Mouse (Mus musculus): Measurements from ENCODE around the gene Odc1.

DNA sequence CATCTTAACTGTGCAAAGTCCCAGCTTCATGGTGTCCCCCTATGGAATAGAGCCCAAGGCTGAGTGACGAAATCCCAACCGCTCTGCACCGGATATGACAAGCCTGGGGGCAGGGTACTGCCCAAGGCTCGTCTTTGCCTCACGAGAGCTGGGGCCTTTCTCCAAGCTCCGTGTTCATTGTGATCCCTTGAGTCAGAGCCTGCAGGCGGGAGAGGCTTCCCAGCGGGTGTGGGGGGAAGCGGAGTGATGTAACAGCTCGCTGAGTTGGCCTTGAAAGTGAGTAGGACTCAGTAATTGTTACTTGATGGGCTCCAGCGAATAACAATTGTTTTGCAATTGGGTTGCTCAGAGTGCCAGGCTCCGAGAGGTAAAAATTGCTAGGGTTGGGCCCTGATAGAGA is 34.4 kb upstream of the Odc1 start:
- TF ChIP-seq EP300 (IDR thresholded peaks at IDR 0.05; ENCODE audit: insufficient read depth, low read depth, low read length) (peak; percentile 74), CTCF (IDR thresholded peaks at IDR 0.05; ENCODE audit: low read depth, low read length) (no peak)
